Mouse (Mus musculus) intestine, embryonic 14.5 days (tissue): Measurements from ENCODE around the gene Uxs1. TPM values are rescaled to one million over a fixed set of nuclear protein-coding genes. Genes with fewer than 3 reads are reported as not detected.

Source experiments
- ATAC-seq: fragments of 200-750 bp; cut with Nextera tagmentation; replicated peaks from 2 replicates; pipeline ENCODE4 v1.8.0; 2017; ENCODE audit warnings: low read depth, moderate number of reproducible peaks, moderate TSS enrichment, moderate library complexity; ENCODE audit not compliant: low FRiP score, low TSS enrichment
- DNase-seq: peaks from one replicate; pipeline ENCODE4 v3.0.0-alpha.2; 2018; ENCODE audit warnings: low spot score
- H3K27ac ChIP-seq: fragments of 300-500 bp; sonication (generic); 2 replicates; pipeline ENCODE4 v1.5.1; 2014; ENCODE audit warnings: low read depth, mild to moderate bottlenecking, control low read depth
- H3K27me3 ChIP-seq: fragments of 300-500 bp; sonication (generic); replicated peaks from 2 replicates; pipeline ENCODE4 v1.6.1; 2014; ENCODE audit warnings: low read length, control low read depth; ENCODE audit not compliant: control insufficient read depth, insufficient read depth
- H3K36me3 ChIP-seq: fragments of 300-500 bp; sonication (generic); 2 replicates; pipeline ENCODE4 v1.6.1; 2014; ENCODE audit warnings: low read length, control low read depth; ENCODE audit not compliant: control insufficient read depth, insufficient read depth
- H3K4me1 ChIP-seq: fragments of 300-500 bp; sonication (generic); replicated peaks from 2 replicates; pipeline ENCODE4 v1.6.1; 2014; ENCODE audit warnings: low read length, control low read depth, mixed read lengths; ENCODE audit not compliant: control insufficient read depth, insufficient read depth
- H3K4me2 ChIP-seq: fragments of 300-500 bp; sonication (generic); 2 replicates; pipeline ENCODE4 v1.6.1; 2014; ENCODE audit warnings: low read length
- H3K4me3 ChIP-seq: fragments of 300-500 bp; sonication (generic); 2 replicates; pipeline ENCODE4 v1.5.1; 2014; ENCODE audit warnings: low read depth, low read length, control low read depth, mixed read lengths
- H3K9ac ChIP-seq: fragments of 300-500 bp; sonication (generic); 2 replicates; pipeline ENCODE4 v1.6.1; 2014; ENCODE audit warnings: mild to moderate bottlenecking, low read length
- H3K9me3 ChIP-seq: fragments of 300-500 bp; sonication (generic); 2 replicates; pipeline ENCODE4 v1.6.1; 2016; ENCODE audit warnings: low read length, control low read depth; ENCODE audit not compliant: control insufficient read depth
- WGBS: fragments of 180-500 bp; shearing (Covaris S2); extraction: QIAGEN DNeasy Blood & Tissue Kit; methylation state at CpG from one replicate; pipeline ENCODE4 v1.1.7; 2014; 5-methylcytosine and 5-hydroxymethylcytosine counted together
- polyA plus RNA-seq: library from polyadenylated mRNA; unstranded; fragments of >200 nt; fragmentation: Nextera tagmentation; extraction: Ambion mirVana; gene quantifications from 2 replicates; pipeline ENCODE4 v1.2.1, GENCODE M21; 2014

Uxs1 gene
- polyA plus RNA-seq, 1 experiment from 2014 or later: 16.3 TPM

GRCm38 (mm10) chr1:43769348-43769747, 58.3 kb downstream of the Uxs1 start:
- ATAC-seq (no peak), DNase-seq (no peak)
- 43% methylated on average over 1 of the region's 1 CpGs for WGBS
- no peaks in the 10 kb centered on the region for H3K4me1 ChIP-seq
- H3K36me3 ChIP-seq: peaks cover 27% of the 10 kb centered on the region
- no peak overlapping the region for H3K27ac ChIP-seq
- H3K4me3 ChIP-seq: no peak overlapping the region
- H3K27me3 ChIP-seq: no peaks in the 10 kb centered on the region
- H3K9ac ChIP-seq: no peak overlapping the region
- no peak overlapping the region for H3K4me2 ChIP-seq
- no peaks in the 10 kb centered on the region for H3K9me3 ChIP-seq

- Histone ChIP-seq H3K9ac (no peak overlapping the region), H3K4me3 (no peak overlapping the region), H3K27me3 (no peaks in the 10 kb centered on the region), H3K27ac (no peak overlapping the region), H3K36me3 (peaks cover 32% of the 10 kb centered on the region), H3K4me1 (no peaks in the 10 kb centered on the region), H3K9me3 (no peaks in the 10 kb centered on the region), H3K4me2 (no peak overlapping the region)
- DNase-seq: no peak
- no peak for ATAC-seq
- WGBS: 71% methylated on average over 4 of the region's 4 CpGs
Observed at GRCm38 (mm10) chr1:43768385-43768990, 59.1 kb downstream of the Uxs1 start.

- no peak overlapping the region for H3K4me2 ChIP-seq
- H3K9ac ChIP-seq: no peak overlapping the region
- no peaks in the 10 kb centered on the region for H3K9me3 ChIP-seq
- WGBS: 94% methylated on average over 2 of the region's 2 CpGs
- H3K4me1 ChIP-seq: no peaks in the 10 kb centered on the region
- H3K27ac ChIP-seq: no peak overlapping the region
- H3K4me3 ChIP-seq: no peak overlapping the region
- no peaks in the 10 kb centered on the region for H3K27me3 ChIP-seq
- DNase-seq (no peak), ATAC-seq (no peak)
- peaks cover 28% of the 10 kb centered on the region for H3K36me3 ChIP-seq
Observed at GRCm38 (mm10) chr1:43766328-43766727, 61.3 kb downstream of the Uxs1 start.

- Histone ChIP-seq H3K36me3 (peaks cover 34% of the 10 kb centered on the region), H3K9ac (no peak overlapping the region), H3K27ac (no peak overlapping the region), H3K27me3 (no peaks in the 10 kb centered on the region), H3K4me2 (no peak overlapping the region), H3K4me1 (no peaks in the 10 kb centered on the region), H3K9me3 (no peaks in the 10 kb centered on the region), H3K4me3 (no peak overlapping the region)
- no peak for ATAC-seq
- WGBS: 93% methylated on average over 2 of the region's 2 CpGs
- no peak for DNase-seq
Observed at GRCm38 (mm10) chr1:43764481-43764880, 63.1 kb downstream of the Uxs1 start.

- no peak for DNase-seq
- H3K4me2 ChIP-seq: no peak overlapping the region
- no peaks in the 10 kb centered on the region for H3K27me3 ChIP-seq
- no peaks in the 10 kb centered on the region for H3K9me3 ChIP-seq
- H3K4me1 ChIP-seq: no peaks in the 10 kb centered on the region
- H3K9ac ChIP-seq: no peak overlapping the region
- ATAC-seq: no peak
- H3K27ac ChIP-seq: no peak overlapping the region
- no peak overlapping the region for H3K4me3 ChIP-seq
- peaks cover 46% of the 10 kb centered on the region for H3K36me3 ChIP-seq
Observed at GRCm38 (mm10) chr1:43760085-43760484, 67.5 kb downstream of the Uxs1 start.

GRCm38 (mm10) chr1:43754448-43755312, 72.9 kb downstream of the Uxs1 start:
- ATAC-seq (no peak), DNase-seq (no peak)
- WGBS: 87% methylated on average over 8 of the region's 8 CpGs
- peaks cover 50% of the 10 kb centered on the region for H3K36me3 ChIP-seq
- no peaks in the 10 kb centered on the region for H3K27me3 ChIP-seq
- H3K4me2 ChIP-seq: no peak overlapping the region
- H3K9me3 ChIP-seq: no peaks in the 10 kb centered on the region
- H3K4me1 ChIP-seq: no peaks in the 10 kb centered on the region
- H3K27ac ChIP-seq: no peak overlapping the region
- H3K9ac ChIP-seq: no peak overlapping the region
- H3K4me3 ChIP-seq: no peak overlapping the region

- no peaks in the 10 kb centered on the region for H3K9me3 ChIP-seq
- no peak overlapping the region for H3K9ac ChIP-seq
- no peaks in the 10 kb centered on the region for H3K27me3 ChIP-seq
- no peaks in the 10 kb centered on the region for H3K36me3 ChIP-seq
- no peaks in the 10 kb centered on the region for H3K4me1 ChIP-seq
- no peak for ATAC-seq
- no peak for DNase-seq
- 87% methylated on average over 10 of the region's 10 CpGs for WGBS
- H3K4me2 ChIP-seq: no peak overlapping the region
- H3K27ac ChIP-seq: no peak overlapping the region
- H3K4me3 ChIP-seq: no peak overlapping the region
Observed at GRCm38 (mm10) chr1:43738519-43738894, 89.1 kb downstream of the Uxs1 start.

- Histone ChIP-seq H3K9ac (no peak overlapping the region), H3K4me2 (no peak overlapping the region), H3K27me3 (no peaks in the 10 kb centered on the region), H3K9me3 (no peaks in the 10 kb centered on the region), H3K4me1 (no peaks in the 10 kb centered on the region), H3K4me3 (no peak overlapping the region), H3K27ac (no peak overlapping the region), H3K36me3 (no peaks in the 10 kb centered on the region)
- WGBS: 75% methylated on average over 7 of the region's 7 CpGs
- ATAC-seq: no peak
- peak; percentile 69 for DNase-seq
Observed at GRCm38 (mm10) chr1:43737812-43738518, 89.6 kb downstream of the Uxs1 start.
